Mouse (Mus musculus): Measurements from ENCODE around the gene F2r. TPM values are rescaled to one million over a fixed set of nuclear protein-coding genes. Genes with fewer than 3 reads are reported as not detected.

F2r gene
- total RNA-seq, 2 experiments from 2014 or later, result 27.9 to 30.4 TPM

DNA sequence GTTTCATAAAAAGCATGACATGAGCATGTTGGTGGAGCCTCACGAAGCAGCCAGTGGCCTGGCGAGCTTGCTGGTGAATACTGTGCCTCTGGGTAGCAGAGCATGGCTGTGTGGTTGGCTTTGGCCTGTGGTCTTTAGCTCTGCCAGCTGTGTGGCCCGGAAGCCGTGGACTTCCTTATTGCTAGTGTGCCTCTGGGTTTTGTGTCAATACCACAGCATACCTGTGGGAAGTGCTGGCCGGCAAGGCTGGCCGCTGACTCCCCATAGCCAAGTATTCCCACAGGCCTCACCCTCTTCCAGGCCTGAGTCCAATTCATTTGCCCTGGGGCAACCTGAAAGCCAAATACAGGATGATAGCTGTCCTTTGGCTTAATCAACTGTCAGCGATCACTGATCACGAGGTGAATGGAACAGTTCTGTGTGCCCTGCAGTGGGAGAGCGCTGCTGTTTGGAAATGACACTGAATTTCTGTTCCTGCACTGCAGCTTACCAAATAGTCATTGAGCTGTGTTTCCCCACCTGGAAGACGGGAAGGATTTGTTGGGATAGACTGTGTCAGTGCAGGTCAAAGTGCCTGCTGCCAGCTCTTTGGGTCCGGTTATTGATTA lies 64.3 kb downstream of the F2r start:
- intact Hi-C loops (cut with DNase I), result no loop called here
- DNase-seq, result no peak

Other genes starting within 250 kb of the F2r start
- gene Aggf1, start 243.1 kb downstream of the F2r start, total RNA-seq (2021), result 10 to 100 TPM; 21.8 to 22.1 TPM
- not detected for gene Crhbp, start 173.6 kb downstream of the F2r start, total RNA-seq (2021)
- gene S100z, start 139.8 kb downstream of the F2r start, total RNA-seq (2021), result not detected
- under 1 TPM; 0.55 to 0.78 TPM for gene F2rl1, start 93.3 kb downstream of the F2r start, total RNA-seq (2021)
- gene F2rl2, start 78.4 kb upstream of the F2r start, total RNA-seq (2021), result under 1 TPM in 1 of 2 experiments, not detected in 1; 0.12 TPM